Mouse (Mus musculus) MEL (cell line): ENCODE measurements at regions not wholly inside any gene's neighbourhood (a gene's known extent, or its start where the extent isn't known, plus 50 kb on each side); places are given as distances from the start of the nearest gene placed in this dataset.

Experiments used
- DNase-seq: peaks from one replicate; pipeline ENCODE4 v3.0.0; 2011; ENCODE audit warnings: low read depth, low spot score
- H3K27ac ChIP-seq: 2 replicates; pipeline ENCODE4 v1.5.1; 2012; ENCODE audit warnings: low read depth, mild to moderate bottlenecking, control low read depth, low read length, moderate library complexity; ENCODE audit not compliant: control insufficient read depth
- H3K27me3 ChIP-seq, 2 experiments: fragments of 150-350 bp in 1 of 2; sonication (generic) in 1 of 2; 2 replicates each; pipeline ENCODE4 v1.6.1; 2012; ENCODE audit warnings: low read length in 2 of 2, mild to moderate bottlenecking in 2 of 2, improper control_type of control experiment in 1 of 2, moderate library complexity in 1 of 2; ENCODE audit not compliant: insufficient read depth in 2 of 2, control insufficient read depth in 1 of 2
- H3K36me3 ChIP-seq, 2 experiments: 2 replicates each; pipeline ENCODE4 v1.6.1; 2012 to 2014; ENCODE audit warnings: low read length in 2 of 2, improper control_type of control experiment in 1 of 2, inconsistent platforms in 1 of 2, mild to moderate bottlenecking in 1 of 2; ENCODE audit not compliant: insufficient read depth in 2 of 2, control insufficient read depth in 1 of 2
- H3K4me1 ChIP-seq, 2 experiments: fragments of 150-350 bp in 1 of 2; sonication (generic) in 1 of 2; 2 replicates each; pipeline ENCODE4 v1.6.1; 2012; ENCODE audit warnings: low read length in 2 of 2, improper control_type of control experiment in 1 of 2, mild to moderate bottlenecking in 1 of 2; ENCODE audit not compliant: insufficient read depth in 2 of 2, control insufficient read depth in 1 of 2
- H3K4me3 ChIP-seq, 2 experiments: fragments of 150-350 bp in 1 of 2; sonication (generic) in 1 of 2; 2 replicates each; pipeline ENCODE4 v1.5.1; 2012; ENCODE audit warnings: low read depth in 2 of 2, low read length in 2 of 2, mild to moderate bottlenecking in 2 of 2, moderate library complexity in 2 of 2, control low read depth in 1 of 2, improper control_type of control experiment in 1 of 2; ENCODE audit not compliant: control insufficient read depth in 1 of 2, insufficient read depth in 1 of 2
- H3K79me2 ChIP-seq: 2 replicates; pipeline ENCODE4 v1.6.1; 2012; ENCODE audit warnings: mild to moderate bottlenecking, low read length, moderate library complexity; ENCODE audit not compliant: control insufficient read depth, poor library complexity, insufficient read depth
- H3K9ac ChIP-seq: 2 replicates; pipeline ENCODE4 v1.6.1; 2012; ENCODE audit warnings: low read depth, mild to moderate bottlenecking, control low read depth, low read length, moderate library complexity; ENCODE audit not compliant: control insufficient read depth, poor library complexity, severe bottlenecking
- H3K9me3 ChIP-seq: fragments of 150-350 bp; sonication (generic); replicated peaks from 2 replicates; pipeline ENCODE4 v1.6.1; 2012; ENCODE audit warnings: mild to moderate bottlenecking, low read length, improper control_type of control experiment, moderate library complexity; ENCODE audit not compliant: insufficient read depth
- ETS1 ChIP-seq: IDR thresholded peaks from 2 replicates; pipeline ENCODE4 v1.6.1; 2012; ENCODE audit warnings: low read depth, mild to moderate bottlenecking, inconsistent platforms, low read length, improper control_type of control experiment, moderate library complexity
- MAFK ChIP-seq: IDR thresholded peaks from 2 replicates; pipeline ENCODE4 v1.6.1; 2011; ENCODE audit warnings: low read depth, mild to moderate bottlenecking, low read length, improper control_type of control experiment, borderline replicate concordance
- MXI1 ChIP-seq: IDR thresholded peaks from 2 replicates; pipeline ENCODE4 v1.6.1; 2011; ENCODE audit warnings: mild to moderate bottlenecking, low read depth, low read length, improper control_type of control experiment
- MYC ChIP-seq: IDR thresholded peaks from 2 replicates; pipeline ENCODE4 v1.6.1; 2011; ENCODE audit warnings: low read depth, mild to moderate bottlenecking, low read length, improper control_type of control experiment, moderate library complexity
- NRF1 ChIP-seq: IDR thresholded peaks from 2 replicates; pipeline ENCODE4 v1.6.1; 2014; ENCODE audit warnings: low read depth, mild to moderate bottlenecking, inconsistent platforms, low read length, improper control_type of control experiment, moderate library complexity; ENCODE audit not compliant: poor library complexity, insufficient read depth, severe bottlenecking
- POLR2AphosphoS5 ChIP-seq: IDR thresholded peaks from 2 replicates; pipeline ENCODE4 v1.6.1; 2012; ENCODE audit warnings: low read depth, borderline replicate concordance, mild to moderate bottlenecking, inconsistent platforms, low read length, moderate library complexity, mixed read lengths
- RCOR1 ChIP-seq: IDR thresholded peaks from 2 replicates; pipeline ENCODE4 v1.6.1; 2012; ENCODE audit warnings: low read depth, mild to moderate bottlenecking, inconsistent platforms, low read length, improper control_type of control experiment
- ZC3H11A ChIP-seq: IDR thresholded peaks from 2 replicates; pipeline ENCODE4 v1.6.1; 2012; ENCODE audit warnings: low read depth, mild to moderate bottlenecking, inconsistent platforms, low read length, improper control_type of control experiment
- ZMIZ1 ChIP-seq: IDR thresholded peaks from 2 replicates; pipeline ENCODE4 v1.6.1; 2012; ENCODE audit warnings: low read depth, mild to moderate bottlenecking, inconsistent platforms, low read length, improper control_type of control experiment, moderate library complexity
- ZNF384 ChIP-seq: IDR thresholded peaks from 2 replicates; pipeline ENCODE4 v1.6.1; 2012; ENCODE audit warnings: low read depth, mild to moderate bottlenecking, inconsistent platforms, low read length, improper control_type of control experiment

- no peak for DNase-seq
- Histone ChIP-seq H3K9ac (no peak overlapping the region), H3K79me2 (no peaks in the 10 kb centered on the region), H3K27ac (no peak overlapping the region), H3K4me3 (no peak overlapping the region), H3K4me1 (peaks cover 0 to 5% of the 10 kb centered on the region in 2 experiments; a peak in 1 of 4 replicates), H3K27me3 (peaks cover 0 to 1% of the 10 kb centered on the region in 2 experiments; a peak in 1 of 4 replicates), H3K9me3 (no peaks in the 10 kb centered on the region), H3K36me3 (no peaks in the 10 kb centered on the region)
- TF ChIP-seq ETS1 (no peak), ZMIZ1 (no peak), ZNF384 (no peak), MXI1 (no peak), MAFK (no peak), ZC3H11A (no peak)
These were observed 54.1 kb upstream of the Vps8 start for GRCm38 (mm10) chr16:21368821-21369220.

- peaks cover 0 to 1% of the 10 kb centered on the region in 2 experiments; a peak in 1 of 4 replicates for H3K27me3 ChIP-seq
- no peaks in the 10 kb centered on the region for H3K36me3 ChIP-seq
- no peak overlapping the region for H3K4me3 ChIP-seq
- H3K27ac ChIP-seq: no peak overlapping the region
- no peaks in the 10 kb centered on the region for H3K9me3 ChIP-seq
- no peak overlapping the region for H3K9ac ChIP-seq
- DNase-seq: no peak
- no peaks in the 10 kb centered on the region for H3K79me2 ChIP-seq
- no peak for TF ChIP-seq RCOR1
- TF ChIP-seq POLR2AphosphoS5: no peak
- no peak for TF ChIP-seq MYC
- TF ChIP-seq NRF1: no peak
- TF ChIP-seq, all 39 proteins: peak for 0
- H3K4me1 ChIP-seq: no peaks in the 10 kb centered on the region
These were observed 53.1 kb upstream of the Vps8 start for GRCm38 (mm10) chr16:21369569-21370512.
